Mouse (Mus musculus): ENCODE measurements at regions not wholly inside any gene's neighbourhood (a gene's known extent, or its start where the extent isn't known, plus 50 kb on each side); places are given as distances from the start of the nearest gene placed in this dataset.

DNA sequence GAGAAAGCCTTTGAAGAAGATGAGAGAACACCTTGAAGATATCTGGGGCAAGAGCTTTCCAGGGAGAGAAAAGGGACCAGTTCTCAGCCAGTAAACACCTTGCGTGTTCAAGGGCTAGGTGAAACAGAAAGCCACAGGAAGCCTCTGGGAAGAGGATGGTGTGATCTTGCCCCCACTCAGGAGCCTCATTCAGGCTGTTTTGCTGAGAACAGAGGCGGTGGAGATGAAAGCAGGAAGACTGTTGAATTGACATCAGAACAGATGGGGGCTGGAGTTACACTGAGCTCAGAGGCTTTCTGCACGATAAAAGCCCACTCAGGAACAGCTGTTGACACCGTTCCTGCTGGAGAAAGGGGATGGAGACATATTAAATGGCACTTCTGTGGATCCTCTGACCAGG, 262.5 kb downstream of the Dad1 start:
- peak; percentile 19 to 51 for DNase-seq

DNA sequence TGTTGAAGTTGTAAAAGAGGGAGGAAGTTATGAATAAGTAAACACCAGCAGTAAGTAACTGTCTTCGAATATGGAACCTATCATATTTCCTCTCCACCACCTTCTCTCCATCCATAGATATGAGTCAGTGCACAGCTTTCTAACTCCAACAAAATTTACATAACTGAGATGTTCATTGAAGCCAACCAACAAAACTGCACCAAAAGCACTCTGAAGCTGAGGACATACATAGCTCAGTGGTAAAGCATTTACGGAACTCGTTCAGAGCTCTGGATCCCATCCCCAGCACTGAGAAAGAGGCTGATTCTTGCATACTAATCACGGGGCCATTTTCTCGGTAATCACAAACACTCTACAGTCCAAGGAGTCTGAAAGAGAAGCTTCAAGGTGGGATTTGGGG, 273.1 kb downstream of the Dad1 start:
- no peak for DNase-seq

DNA sequence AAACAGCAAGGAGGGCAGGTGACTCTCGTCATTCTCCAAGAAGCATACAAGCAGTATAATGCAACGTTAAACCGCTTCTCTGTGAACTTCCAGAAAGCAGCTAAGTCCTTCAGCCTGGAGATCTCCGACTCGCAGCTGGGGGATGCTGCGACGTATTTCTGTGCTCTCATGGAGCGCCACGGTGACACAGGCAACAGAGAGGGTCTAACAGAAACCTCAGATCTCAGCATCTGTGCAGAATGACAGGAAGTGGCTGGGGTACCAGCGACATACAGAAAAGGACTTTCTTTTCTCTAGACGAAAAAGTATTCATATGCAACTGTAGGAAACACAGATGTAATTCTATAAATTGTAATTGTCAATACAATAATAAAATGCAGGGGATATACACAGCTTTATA, 292.5 kb downstream of the Dad1 start:
- DNase-seq, result peak; percentile 32 to 64

DNA sequence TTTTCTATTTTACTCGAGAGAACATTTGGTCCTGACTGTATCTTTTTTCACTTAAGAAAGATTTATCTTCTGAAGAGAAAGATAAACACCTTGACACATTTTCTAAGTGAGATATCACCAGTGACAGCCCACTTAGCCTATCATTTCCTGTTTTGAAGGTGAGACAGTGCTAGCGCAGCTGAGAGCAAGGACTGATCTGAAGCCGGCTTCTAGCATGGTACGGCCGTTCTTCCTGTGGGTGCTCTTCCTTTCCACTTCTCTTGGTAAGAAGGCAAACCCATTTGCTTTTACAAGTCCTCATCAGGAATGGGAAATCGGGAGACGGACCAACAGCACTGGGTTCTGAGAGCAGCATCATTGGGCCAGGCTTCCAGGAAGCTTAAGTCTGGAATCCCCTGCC, 293.1 kb downstream of the Dad1 start:
- DNase-seq, result peak; percentile 39 to 58

DNA sequence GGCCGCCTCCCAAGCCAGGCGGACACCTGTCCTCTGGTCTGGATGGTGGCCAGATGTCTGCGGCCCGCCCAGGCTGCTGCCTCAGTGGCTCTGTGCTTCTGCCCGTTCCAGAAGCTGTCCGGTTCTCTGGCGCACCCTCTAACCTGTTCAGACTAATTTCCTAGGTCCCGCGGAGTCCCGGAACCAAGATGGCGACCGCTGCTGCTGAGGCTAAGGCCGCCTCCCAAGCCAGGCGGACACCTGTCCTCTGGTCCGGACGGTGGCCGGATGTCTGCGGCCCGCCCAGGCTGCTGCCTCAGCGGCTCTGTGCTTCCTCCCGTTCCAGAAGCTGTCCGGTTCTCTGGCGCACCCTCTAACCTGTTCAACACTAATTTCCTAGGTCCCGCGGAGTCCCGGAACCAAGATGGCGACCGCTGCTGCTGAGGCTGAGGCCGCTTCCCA, 318.1 kb downstream of the Dad1 start:
- DNase-seq, result peak; percentile 67 to 81

DNA sequence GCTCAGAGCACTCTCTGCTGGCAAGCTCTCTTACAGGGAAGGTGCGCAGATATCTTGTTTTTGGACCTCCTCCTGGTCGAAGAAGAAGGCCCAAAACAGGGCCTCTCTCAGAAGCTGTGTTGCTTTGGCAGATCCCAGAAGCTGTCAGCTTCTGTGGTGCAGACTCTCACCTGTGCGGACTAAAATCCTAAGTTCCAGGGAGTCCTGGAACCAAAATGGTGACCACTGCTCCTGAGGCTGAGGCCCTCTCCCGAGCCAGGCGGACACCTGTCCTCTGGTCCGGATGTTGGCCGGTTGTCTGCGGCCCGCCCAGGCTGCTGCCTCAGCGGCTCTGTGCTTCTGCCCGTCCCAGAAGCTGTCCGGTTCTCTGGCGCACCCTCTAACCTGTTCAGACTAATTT, 318.6 kb downstream of the Dad1 start:
- DNase-seq, result peak; percentile 58 to 65

DNA sequence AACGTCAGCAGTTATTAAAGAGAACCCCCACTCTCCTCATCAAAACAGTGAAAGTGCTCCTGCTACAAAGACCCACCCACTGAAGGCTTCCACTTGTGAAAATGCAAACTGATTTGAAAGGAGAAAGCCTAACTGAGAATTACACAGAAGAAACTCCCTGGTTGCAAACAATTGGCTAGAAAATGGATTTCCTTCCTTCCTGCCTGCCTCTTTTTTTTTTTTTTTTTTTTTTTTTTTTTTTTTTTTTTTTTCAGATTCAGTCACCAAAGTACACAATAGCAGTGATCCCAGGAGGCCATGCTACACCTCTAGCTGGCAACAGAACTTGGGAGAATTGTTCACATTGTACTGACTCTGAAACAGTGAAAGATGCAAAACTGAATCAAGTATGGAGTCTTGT, 343.0 kb downstream of the Dad1 start:
- DNase-seq, result no peak

DNA sequence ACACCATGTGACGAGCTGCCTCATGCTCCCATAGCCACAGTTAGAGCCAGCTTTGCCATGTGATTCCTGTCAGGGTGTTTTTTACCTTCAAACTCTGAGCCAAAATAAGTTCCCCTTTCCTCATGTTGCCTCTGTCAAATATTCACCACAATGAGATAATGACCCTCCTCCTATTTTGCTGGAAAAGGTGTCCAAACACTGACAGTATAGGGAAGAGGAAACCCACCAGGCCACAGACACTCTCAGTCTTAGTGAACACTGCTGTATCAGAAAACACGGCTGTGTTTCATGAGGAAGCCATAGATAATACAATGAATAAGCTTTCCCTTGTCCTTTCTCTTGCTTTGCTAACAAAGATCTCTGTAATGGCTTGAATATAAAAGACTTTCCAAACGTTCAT, 349.3 kb downstream of the Dad1 start:
- no peak for DNase-seq

DNA sequence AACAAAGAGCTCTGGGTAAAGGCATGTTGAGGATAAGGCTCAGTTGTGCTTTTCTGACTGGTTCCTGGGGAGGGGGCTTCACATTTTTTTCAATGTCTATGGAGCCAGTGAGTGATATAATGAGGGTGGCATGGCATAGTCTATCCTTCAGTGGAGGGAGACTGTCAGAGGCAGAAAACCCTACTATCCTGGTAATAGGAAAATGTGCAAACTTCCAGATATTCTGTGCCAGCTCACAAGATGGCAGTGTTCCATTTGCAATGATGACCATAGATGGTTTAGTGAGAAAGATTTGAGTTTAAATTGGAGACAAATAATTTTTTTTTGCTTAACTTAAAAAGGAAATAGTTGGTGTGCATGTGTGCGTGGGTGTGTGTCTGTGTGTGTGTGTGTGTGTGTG, 352.8 kb downstream of the Dad1 start:
- DNase-seq, result no peak

DNA sequence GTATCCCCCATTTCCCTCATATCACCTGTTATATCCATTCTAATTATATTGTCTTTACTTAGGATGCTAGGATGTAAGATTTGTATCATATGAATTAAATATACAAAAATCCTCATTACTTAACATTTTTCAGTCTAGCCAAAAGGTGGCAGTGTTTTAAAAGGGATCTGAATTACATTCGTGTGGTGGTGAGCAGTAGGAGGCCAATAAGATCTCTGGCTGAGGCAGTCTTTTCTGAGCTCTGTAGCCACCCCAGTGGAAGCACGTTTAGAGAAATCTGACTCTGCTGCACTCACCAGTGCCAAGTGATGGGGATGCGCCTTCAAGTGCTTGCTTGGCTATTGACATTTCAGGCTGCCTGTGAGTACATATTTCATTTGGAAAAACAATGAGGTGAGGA, 372.6 kb downstream of the Dad1 start:
- DNase-seq, result peak; percentile 18 to 24

DNA sequence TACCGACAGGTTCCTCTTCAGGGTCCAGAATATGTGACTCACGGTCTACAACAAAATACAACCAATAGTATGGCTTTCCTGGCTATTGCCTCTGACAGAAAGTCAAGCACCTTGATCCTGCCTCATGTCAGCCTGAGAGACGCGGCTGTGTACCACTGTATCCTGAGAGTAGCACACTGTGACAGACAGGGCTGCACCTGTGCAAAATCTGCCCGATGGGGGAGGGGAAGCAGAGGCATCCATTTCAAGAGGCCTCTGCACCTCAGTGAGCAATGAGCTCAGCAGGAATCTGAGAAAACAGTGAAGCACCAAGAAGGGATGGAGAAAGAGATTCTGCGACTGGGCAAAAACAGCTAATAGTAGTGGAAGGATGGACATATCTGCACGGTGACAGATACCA, 377.3 kb downstream of the Dad1 start:
- DNase-seq, result peak; percentile 64 to 79

DNA sequence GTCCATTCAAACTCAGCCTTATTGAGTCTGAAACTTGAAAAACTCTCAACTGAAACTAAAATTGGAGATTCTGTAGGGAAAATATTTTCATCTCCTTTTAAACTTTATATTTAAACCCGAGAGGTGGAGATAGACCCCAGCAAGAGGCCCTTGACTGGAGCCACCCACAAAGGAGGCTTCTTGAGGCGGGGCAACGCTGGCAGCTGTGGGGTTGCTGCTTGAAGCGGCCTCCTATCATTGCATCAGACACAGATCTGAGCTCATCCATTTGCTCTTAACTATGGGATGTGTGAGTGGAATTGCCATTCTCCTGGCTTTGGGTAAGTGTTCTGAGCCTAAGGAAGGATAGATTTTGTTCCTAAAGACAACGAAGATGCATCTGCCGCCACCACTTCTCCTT, 378.2 kb downstream of the Dad1 start:
- peak; percentile 31 to 62 for DNase-seq

DNA sequence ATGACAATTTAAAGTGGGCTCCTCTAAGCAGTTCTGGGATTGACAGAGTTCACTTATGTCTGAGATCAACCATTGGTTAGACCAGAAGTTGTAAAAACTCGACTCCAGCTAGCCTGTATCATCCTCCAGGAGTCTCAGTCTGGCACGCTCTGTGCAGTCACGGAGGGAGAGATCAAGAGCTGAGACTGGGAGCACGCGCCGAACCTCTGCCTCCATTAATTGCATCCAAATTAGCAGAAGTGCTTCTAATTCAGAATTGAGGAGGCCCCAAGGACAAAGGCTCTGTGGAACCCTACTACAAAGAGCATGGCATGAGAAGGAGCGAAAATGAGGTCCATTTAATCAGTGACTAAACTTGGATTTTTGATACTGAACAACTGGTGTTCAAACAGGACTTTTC, 406.9 kb downstream of the Dad1 start:
- DNase-seq, result no peak

DNA sequence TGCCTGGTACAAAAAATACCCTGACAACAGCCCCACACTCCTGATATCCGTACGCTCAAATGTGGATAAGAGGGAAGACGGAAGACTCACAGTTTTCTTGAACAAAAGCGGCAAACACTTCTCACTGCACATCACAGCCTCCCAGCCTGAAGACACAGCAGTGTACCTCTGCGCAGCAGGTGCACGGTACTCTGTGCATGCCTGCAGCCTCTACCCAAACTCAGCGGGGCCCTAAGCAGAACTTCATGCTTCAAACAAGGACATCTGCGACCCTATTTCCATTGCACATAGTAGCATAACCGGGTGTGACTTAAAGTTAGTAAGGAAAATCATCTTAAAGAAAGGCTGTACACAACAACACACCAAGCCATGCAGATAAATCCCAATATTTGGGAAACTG, 408.3 kb downstream of the Dad1 start:
- peak; percentile 27 to 56 for DNase-seq

DNA sequence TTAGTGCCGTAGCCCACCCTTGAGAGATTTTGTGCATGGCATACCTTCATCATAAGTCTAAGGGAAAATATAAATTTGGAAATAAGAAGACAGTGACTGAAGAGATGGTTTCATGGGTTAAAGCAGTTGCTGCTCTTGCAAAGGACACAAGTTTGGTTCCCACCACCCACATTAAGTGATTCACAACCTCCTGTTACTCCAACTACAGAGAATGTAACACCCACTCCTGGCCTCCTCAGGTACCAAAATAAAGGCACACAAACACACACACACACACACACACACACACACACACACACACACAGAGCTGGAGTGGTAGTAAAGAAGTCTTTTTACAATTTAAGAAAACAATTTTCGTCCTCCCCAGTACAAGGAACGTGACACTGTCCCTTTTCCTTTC, 421.4 kb downstream of the Dad1 start:
- no peak for DNase-seq

DNA sequence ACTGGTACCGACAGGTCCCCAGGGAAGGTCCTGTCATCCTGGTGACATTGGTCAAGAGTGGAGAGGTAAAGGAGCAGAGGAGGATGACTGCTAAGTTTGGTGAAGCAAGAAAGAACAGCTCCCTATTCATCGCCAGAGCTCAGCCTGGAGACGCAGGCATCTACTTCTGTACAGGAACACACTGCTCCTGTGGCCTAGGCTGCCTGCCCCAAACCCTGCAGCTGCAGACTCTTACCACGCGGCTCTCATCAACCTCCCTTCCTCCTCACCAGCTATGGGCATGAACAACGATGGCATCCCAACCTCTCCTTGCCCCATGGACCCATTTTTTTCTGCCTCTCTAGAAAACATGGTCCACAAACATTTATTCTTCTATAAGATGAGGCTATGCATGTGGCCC, 422.3 kb downstream of the Dad1 start:
- peak; percentile 29 to 52 for DNase-seq

DNA sequence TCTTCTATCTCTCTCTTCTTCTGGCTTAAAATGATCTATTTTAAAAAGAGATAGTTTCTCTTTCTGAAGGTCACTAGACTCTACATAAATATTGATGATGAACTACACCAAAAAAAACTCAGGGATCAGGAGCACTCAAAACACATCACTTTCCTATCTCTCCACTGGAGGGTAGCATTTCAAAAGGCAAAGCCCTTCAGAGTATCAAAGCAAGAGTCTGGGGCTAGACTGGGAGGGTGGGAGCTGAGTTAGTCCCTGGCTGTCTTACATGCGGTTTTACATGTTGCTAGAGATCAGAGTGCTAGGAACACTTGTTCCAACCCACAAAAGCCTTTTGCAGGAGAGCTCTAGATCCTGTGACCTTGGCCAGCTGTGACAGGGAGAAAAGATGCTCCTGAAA, 423.2 kb downstream of the Dad1 start:
- DNase-seq, result peak in 1 of 2 experiments; percentile 38

DNA sequence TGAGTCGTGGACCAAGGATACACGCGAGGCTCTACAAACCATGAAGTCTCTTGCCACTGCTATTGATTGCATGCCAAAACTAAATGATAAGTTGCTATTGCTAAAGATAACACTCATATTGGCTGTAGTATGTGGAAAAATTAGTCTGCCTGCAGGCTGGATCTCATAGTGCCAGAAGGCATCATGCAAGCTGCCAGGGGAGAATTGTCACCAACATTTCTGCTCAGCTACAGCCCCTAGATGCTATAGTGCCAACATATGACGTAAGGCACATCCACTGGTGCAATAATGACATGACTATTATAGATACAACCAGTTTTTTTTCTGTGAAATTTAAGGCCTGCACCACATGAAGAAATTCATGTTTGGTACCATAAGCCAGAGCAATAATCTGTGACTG, 427.1 kb downstream of the Dad1 start:
- DNase-seq, result no peak

DNA sequence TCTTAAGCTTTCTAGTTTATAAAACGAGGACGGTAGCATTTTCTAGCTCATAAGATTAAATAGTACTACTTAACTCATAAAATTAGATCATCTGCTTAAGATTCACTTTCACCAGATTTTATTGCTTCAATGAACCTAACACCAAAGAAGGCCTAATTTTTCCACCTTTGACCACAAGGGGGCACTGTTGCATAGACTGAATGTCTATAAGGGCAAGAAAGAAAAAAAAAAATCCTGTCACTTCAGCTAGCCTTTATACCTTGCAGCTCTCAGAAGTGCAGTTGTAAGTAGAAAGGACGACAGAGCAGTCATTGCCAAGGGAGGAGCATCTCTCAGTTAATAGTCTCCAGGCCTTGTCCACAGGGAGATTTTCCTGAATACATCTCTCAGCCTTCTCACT, 447.7 kb downstream of the Dad1 start:
- DNase-seq, result peak; percentile 50 to 66

DNA sequence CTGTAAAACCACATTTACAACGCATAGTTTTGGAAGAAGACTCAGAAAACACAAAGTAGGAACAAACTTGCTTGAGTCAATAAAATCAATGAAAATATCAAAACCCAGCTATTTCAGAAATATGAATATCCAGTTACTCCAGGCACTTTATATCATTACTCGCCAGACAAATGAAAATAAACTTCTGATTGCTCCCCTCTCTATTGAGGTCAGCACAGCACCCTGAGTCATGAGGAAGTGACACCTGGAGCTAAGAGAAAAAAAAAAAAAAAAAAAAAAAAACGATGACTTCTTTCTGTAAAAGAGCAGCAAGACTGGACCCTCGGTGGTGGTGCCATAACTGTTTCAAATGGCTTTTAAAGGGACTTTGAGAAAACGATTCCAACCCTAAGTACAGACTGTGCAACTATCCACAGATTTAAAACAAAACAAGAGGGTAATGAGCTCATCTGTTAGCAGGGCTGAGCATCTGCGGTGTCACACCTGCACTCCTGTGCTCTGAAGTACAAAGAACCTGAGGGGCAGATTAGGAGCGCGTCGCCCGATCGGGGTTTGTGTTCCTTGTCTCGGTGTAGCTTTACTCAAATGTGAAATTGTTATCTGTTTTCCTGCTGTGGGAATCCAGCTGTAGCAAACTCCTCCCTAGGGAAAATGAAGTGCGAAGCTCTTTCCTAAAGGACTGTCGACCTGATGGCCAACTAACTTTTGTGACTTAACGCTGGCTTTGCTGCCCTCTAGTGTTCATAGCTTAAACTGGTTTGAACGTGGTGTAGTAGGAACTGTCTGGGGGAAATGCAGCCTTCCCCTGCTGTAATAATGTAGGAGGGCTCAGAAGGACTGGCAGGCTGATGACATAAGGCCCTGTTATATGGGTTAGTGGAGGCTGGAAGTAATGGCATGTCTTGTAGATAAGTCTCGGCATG, 449.9 kb downstream of the Dad1 start:
- peak; percentile 61 to 68 for DNase-seq

DNA sequence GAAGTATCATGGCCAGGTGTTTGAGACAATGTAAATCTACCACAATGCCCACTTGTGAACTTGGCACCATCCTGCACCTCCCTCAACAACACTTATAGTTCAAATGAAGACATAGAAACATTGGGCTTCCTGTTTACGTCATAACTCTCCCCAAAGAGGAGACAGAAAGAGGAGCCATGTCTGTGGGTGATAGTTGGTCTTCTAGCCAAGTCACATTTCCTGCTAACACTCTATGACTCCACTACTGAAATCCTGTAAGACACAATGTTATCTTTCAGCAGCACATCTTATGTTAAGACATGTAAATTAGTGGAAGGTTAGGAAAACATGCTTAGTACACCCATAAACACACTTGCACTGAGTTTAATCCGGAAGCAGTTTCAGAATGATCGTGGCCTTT, 451.4 kb downstream of the Dad1 start:
- DNase-seq, result no peak

DNA sequence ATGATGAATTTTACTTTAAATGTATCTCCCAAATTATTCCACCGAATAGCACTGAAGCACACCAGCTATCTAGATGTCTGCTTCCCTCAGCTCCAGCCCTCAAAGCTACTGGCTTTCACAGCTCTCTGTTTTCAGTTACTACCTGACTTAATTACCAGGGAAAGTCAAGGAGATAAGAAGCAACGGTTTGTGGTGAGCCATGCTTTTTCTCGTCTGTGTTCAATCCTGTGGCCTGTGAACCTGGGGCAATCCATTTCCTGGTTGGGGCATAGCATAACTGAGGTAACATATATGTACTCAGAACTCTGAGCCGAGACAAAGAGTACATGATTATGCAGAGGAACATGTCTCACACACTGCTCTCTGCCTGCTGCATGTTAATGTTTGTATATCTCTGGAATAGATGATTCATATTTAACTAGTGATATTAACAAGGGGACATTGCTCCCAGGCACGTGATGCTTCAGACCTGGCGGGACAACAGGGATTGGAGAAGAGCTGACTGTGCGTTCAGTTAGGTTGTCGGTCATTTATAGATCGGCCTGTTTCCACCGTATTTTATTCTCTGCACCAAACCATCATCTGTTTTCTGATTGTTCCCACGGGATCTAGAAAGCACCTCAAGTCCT, 453.3 kb downstream of the Dad1 start:
- DNase-seq, result no peak

DNA sequence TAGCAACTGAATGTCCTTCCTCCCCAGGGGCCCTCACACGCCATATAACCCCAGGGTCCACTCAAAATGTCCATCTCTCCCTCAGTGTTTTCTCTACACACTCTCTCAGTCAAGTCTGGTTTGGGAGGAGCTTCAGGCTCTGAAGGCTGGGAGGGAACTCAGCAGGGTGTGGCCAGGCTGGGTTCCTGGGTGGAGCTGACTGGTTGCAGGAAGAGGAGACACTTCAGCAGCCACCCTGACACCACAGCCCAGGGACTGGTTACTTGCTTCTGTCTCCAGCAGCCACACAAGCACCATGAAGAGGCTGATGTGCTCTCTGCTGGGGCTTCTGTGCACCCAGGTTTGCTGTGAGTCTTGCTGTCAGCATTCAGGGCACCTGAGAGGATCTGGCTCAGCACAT, 458.7 kb downstream of the Dad1 start:
- DNase-seq, result peak; percentile 66 to 81

DNA sequence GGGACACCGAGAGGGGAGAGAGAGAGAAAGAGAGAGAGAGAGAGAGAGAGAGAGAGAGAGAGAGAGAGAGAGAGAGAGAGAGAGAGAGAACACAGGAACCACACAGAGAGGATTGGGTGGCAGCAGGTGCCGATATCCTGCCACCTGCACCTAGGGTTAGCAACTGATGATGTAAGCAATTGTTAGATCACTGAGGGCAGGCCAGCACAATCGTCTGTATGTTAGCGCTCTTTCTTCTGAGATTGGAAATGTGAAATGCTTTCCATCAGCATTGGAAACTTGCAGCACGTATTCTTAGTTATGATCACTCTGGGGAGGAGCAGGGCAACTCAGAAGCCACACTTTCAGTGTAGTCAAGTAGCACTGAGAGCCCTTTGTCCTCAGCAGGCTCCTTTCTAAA, 459.4 kb downstream of the Dad1 start:
- DNase-seq, result peak in 1 of 2 experiments; percentile 51

All from thymus, postnatal 36 days (tissue).